Mouse (Mus musculus) liver, embryonic 15.5 days (tissue): ENCODE measurements around the gene Rbm20. TPM values are rescaled to one million over a fixed set of nuclear protein-coding genes. Genes with fewer than 3 reads are reported as not detected.
"Not testable (repeated sequence)": the region's sequence is repeated elsewhere in the genome, so short reads cannot be mapped to it uniquely, and the experiment has no call there.

Experiments used
- ATAC-seq: fragments of 200-750 bp; cut with Nextera tagmentation; 2 replicates; pipeline ENCODE4 v1.8.0; 2017; ENCODE audit warnings: moderate number of reproducible peaks, mild to moderate bottlenecking, moderate library complexity; ENCODE audit not compliant: insufficient read depth
- H3K27ac ChIP-seq: fragments of 300-500 bp; sonication (generic); replicated peaks from 2 replicates; pipeline ENCODE4 v1.5.1; 2015; ENCODE audit warnings: mild to moderate bottlenecking, inconsistent platforms
- H3K27me3 ChIP-seq: fragments of 300-500 bp; sonication (generic); 2 replicates; pipeline ENCODE4 v1.6.1; 2015; ENCODE audit warnings: mild to moderate bottlenecking, inconsistent platforms
- H3K36me3 ChIP-seq: fragments of 300-500 bp; sonication (generic); replicated peaks from 2 replicates; pipeline ENCODE4 v1.6.1; 2015; ENCODE audit warnings: moderate library complexity, mild to moderate bottlenecking, inconsistent platforms
- H3K4me1 ChIP-seq: fragments of 300-500 bp; sonication (generic); replicated peaks from 2 replicates; pipeline ENCODE4 v1.6.1; 2015; ENCODE audit warnings: inconsistent platforms
- H3K4me2 ChIP-seq: fragments of 300-500 bp; sonication (generic); 2 replicates; pipeline ENCODE4 v1.6.1; 2015; ENCODE audit warnings: moderate library complexity, mild to moderate bottlenecking, inconsistent platforms
- H3K4me3 ChIP-seq: fragments of 300-500 bp; sonication (generic); replicated peaks from 2 replicates; pipeline ENCODE4 v1.5.1; 2015; ENCODE audit warnings: mild to moderate bottlenecking, inconsistent platforms
- H3K9ac ChIP-seq: fragments of 300-500 bp; sonication (generic); 2 replicates; pipeline ENCODE4 v1.6.1; 2015; ENCODE audit warnings: moderate library complexity, mild to moderate bottlenecking, inconsistent platforms
- H3K9me3 ChIP-seq: fragments of 300-500 bp; sonication (generic); replicated peaks from 2 replicates; pipeline ENCODE4 v1.6.1; 2016; ENCODE audit warnings: inconsistent platforms
- WGBS: fragments of 180-500 bp; shearing (Covaris S2); methylation state at CpG from one replicate; pipeline ENCODE4 v1.1.7; 2015; ENCODE audit warnings: mixed read lengths; ENCODE audit not compliant: insufficient replicate concordance; 5-methylcytosine and 5-hydroxymethylcytosine counted together
- polyA plus RNA-seq: library from polyadenylated mRNA; unstranded; fragments of >200 nt; fragmentation: Nextera tagmentation; extraction: Ambion mirVana; gene quantifications from 2 replicates; pipeline ENCODE4 v1.2.1, GENCODE M21; 2015

Gene Rbm20
- polyA plus RNA-seq, 1 experiment from 2014 or later = 0.15 TPM

DNA sequence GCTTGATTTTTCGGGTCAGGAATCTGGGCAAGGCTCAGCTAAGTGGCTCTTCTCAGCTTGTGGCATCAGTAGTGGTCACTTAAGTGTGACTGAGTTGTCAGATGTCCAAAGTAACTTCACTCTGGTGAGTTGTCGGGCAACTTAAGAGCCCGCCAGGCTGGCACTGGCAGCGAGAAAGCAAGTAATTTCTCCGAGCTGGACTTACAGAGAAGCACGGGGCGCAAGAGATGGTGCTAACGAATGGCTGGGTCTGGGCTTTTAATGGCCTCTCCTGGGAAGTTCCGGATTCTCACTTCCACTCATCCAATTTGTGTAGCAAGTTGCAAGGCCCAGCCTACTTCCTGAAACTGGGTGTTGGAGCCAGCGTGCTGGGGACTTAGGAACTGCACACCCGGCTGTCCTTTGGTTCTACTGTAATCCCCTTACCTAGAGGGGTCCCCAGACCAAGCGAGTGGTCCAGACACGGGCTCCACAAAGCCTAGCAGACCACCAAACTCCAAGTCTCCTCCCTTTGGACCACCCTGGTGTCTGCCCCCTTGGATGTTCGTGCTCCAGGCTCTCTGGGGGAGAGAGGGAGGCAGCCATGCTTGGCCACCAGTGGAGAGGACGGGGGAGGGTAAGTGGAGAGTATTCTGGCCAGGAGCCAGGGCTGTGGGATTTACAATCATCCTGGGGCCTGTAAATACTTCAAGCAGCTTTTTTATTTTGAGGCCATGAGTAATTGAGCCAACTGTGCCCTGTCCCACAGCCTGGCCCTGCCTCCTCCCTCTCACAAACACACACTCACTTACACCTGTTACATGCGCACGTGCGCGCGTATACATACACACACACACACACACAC, 23.3 kb upstream of the Rbm20 start:
- no peak overlapping the region for H3K4me3 ChIP-seq
- H3K36me3 ChIP-seq = peaks cover 9% of the 10 kb centered on the region; the same call in 1 of the 2 replicates
- H3K27me3 ChIP-seq = no peaks in the 10 kb centered on the region; the same call in 1 of the 2 replicates
- H3K9me3 ChIP-seq = no peaks in the 10 kb centered on the region
- no peak overlapping the region for H3K9ac ChIP-seq
- no peak for ATAC-seq
- no peak overlapping the region for H3K4me2 ChIP-seq
- WGBS = 62% methylated on average over 20 of the region's 20 CpGs
- H3K4me1 ChIP-seq = peaks cover 13% of the 10 kb centered on the region; the same call in 1 of the 2 replicates
- no peak overlapping the region for H3K27ac ChIP-seq

GRCm38 (mm10) chr19:53656443-53656842, 20.7 kb upstream of the Rbm20 start:
- ATAC-seq, H3K4me1 ChIP-seq, H3K9ac ChIP-seq, H3K27ac ChIP-seq, H3K9me3 ChIP-seq, H3K4me2 ChIP-seq, H3K27me3 ChIP-seq, H3K4me3 ChIP-seq, H3K36me3 ChIP-seq: not testable (repeated sequence)
- 53% methylated on average over 11 of the region's 11 CpGs for WGBS

DNA sequence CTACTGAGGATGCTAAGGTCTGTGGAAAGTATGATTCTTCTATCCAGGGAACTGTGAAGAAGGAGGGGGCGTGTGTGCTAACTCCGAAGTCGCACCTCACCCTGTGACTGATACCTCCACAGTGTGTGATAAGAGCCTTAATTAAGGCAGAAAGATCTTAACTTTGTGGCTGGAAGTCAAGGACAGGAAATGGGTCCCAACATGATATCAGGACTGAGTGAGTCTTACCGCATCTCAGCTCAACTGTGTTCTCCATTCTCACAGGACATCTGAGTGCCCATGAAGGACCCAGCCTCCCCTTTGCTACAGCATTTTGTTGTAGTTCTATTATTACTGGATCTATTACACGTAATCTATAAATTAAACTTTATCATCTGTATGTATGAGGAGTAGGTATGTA, 19.7 kb upstream of the Rbm20 start:
- Histone ChIP-seq H3K4me1 (0 out of 2 replicates have a peak, but pooled peaks cover 3% of the 10 kb centered on the region), H3K27ac (no peak overlapping the region), H3K9ac (no peak overlapping the region), H3K27me3 (no peaks in the 10 kb centered on the region; the same call in 1 of the 2 replicates), H3K4me2 (no peak overlapping the region), H3K4me3 (no peak overlapping the region), H3K9me3 (no peaks in the 10 kb centered on the region), H3K36me3 (no peaks in the 10 kb centered on the region)
- 31% methylated on average over 5 of the region's 5 CpGs for WGBS
- no peak for ATAC-seq

GRCm38 (mm10) chr19:53660722-53661420, 16.2 kb upstream of the Rbm20 start:
- no peaks in the 10 kb centered on the region for H3K4me1 ChIP-seq
- H3K9me3 ChIP-seq = no peaks in the 10 kb centered on the region
- ATAC-seq = no peak
- no peak overlapping the region for H3K27ac ChIP-seq
- no peaks in the 10 kb centered on the region; the same call in 1 of the 2 replicates for H3K27me3 ChIP-seq
- H3K4me3 ChIP-seq = no peak overlapping the region
- H3K4me2 ChIP-seq = no peak overlapping the region
- H3K36me3 ChIP-seq = no peaks in the 10 kb centered on the region
- 65% methylated on average over 9 of the region's 9 CpGs for WGBS
- H3K9ac ChIP-seq = no peak overlapping the region

DNA sequence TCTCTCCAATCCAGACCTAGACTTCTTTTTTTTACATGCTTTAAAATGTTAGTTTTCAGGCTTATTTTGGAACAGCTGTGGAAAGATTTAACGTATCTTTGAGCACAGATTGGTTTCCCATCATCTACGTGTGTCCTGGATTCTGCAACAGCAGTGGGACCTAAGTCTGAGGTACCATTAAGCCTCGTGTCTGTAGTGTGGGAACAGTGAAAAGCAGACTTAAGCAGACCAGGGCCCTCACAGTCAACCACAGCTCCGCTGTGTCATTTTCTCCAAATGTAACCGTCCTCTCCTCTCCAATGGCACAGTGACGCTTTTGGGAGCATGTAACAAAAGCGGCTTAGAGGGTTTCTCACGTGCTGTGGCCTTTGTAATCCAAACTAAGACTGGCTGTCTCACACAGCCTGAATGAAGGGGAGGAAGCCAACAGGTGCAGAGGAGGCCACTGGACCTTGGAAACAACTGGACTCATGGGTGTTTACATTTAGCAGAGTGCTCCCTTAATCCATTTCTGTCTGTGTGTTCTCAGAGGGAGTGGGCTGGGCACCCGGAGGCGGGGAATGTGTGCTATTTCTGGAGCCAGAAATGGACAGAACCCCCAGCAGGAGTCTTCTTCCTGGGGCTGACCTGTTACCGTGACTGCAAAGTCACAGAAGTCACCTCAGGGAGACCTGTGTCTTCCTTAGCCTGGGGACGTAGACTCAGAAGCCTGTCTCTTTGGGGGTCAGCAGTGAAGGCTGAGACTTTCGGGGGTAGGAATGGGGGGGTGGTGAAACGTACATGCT, 15.0 kb upstream of the Rbm20 start:
- no peak overlapping the region for H3K27ac ChIP-seq
- H3K4me3 ChIP-seq = no peak overlapping the region
- no peaks in the 10 kb centered on the region for H3K36me3 ChIP-seq
- no peak for ATAC-seq
- no peak overlapping the region for H3K9ac ChIP-seq
- H3K9me3 ChIP-seq = no peaks in the 10 kb centered on the region
- 53% methylated on average over 14 of the region's 14 CpGs for WGBS
- H3K4me1 ChIP-seq = no peaks in the 10 kb centered on the region
- peaks cover 5% of the 10 kb centered on the region; the same call in 1 of the 2 replicates for H3K27me3 ChIP-seq
- H3K4me2 ChIP-seq = no peak overlapping the region

DNA sequence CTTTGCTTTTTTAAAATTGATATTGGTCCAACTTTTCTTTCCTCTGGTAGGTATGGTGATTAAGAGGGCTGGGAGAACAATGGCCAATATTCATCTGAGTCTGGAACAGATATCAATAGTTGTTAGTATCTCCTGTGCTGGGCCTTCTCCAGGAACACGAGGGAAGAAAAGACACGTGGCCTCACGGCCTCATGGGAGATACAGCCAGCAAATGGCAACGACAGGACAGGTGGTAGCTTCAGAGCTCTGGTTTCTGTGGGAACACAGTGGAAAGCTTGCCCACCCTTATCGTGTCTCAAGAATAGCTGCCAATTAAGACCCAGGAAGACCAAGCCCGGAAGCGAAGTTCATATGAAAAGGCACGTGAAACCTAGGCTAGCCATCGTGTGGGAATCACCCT, 12.3 kb upstream of the Rbm20 start:
- peaks cover 9% of the 10 kb centered on the region for H3K27me3 ChIP-seq
- H3K4me3 ChIP-seq = no peak overlapping the region
- no peaks in the 10 kb centered on the region for H3K4me1 ChIP-seq
- no peaks in the 10 kb centered on the region for H3K9me3 ChIP-seq
- no peak overlapping the region for H3K9ac ChIP-seq
- H3K27ac ChIP-seq = no peak overlapping the region
- H3K4me2 ChIP-seq = no peak overlapping the region
- H3K36me3 ChIP-seq = no peaks in the 10 kb centered on the region
- WGBS = 73% methylated on average over 9 of the region's 9 CpGs
- no peak for ATAC-seq

- no peak for ATAC-seq
- Histone ChIP-seq H3K4me1 (no peaks in the 10 kb centered on the region), H3K36me3 (no peaks in the 10 kb centered on the region), H3K9ac (no peak overlapping the region), H3K27me3 (peaks cover 15% of the 10 kb centered on the region), H3K4me2 (no peak overlapping the region), H3K9me3 (no peaks in the 10 kb centered on the region), H3K4me3 (no peak overlapping the region), H3K27ac (no peak overlapping the region)
- WGBS = 55% methylated on average over 4 of the region's 4 CpGs
Observed at GRCm38 (mm10) chr19:53665391-53665790, 11.7 kb upstream of the Rbm20 start.

GRCm38 (mm10) chr19:53666708-53667107, 10.4 kb upstream of the Rbm20 start:
- 31% methylated on average over 8 of the region's 8 CpGs for WGBS
- Histone ChIP-seq H3K36me3 (no peaks in the 10 kb centered on the region), H3K4me1 (no peaks in the 10 kb centered on the region), H3K4me3 (no peak overlapping the region), H3K9ac (no peak overlapping the region), H3K9me3 (no peaks in the 10 kb centered on the region), H3K4me2 (no peak overlapping the region), H3K27me3 (peaks cover 28% of the 10 kb centered on the region), H3K27ac (no peak overlapping the region)
- ATAC-seq = no peak

GRCm38 (mm10) chr19:53668821-53669220, 8.3 kb upstream of the Rbm20 start:
- no peak overlapping the region for H3K9ac ChIP-seq
- 55% methylated on average over 7 of the region's 7 CpGs for WGBS
- no peak for ATAC-seq

GRCm38 (mm10) chr19:53670625-53671141, 6.4 kb upstream of the Rbm20 start:
- Histone ChIP-seq H3K9me3 (no peaks in the 10 kb centered on the region), H3K4me2 (no peak overlapping the region), H3K36me3 (no peaks in the 10 kb centered on the region), H3K27ac (no peak overlapping the region), H3K9ac (no peak overlapping the region), H3K4me3 (no peak overlapping the region), H3K4me1 (no peaks in the 10 kb centered on the region), H3K27me3 (peaks cover 63% of the 10 kb centered on the region)
- 51% methylated on average over 12 of the region's 12 CpGs for WGBS
- no peak for ATAC-seq

More at GRCm38 (mm10) chr19:53668821-53669220, 8.3 kb upstream of the Rbm20 start:
- Histone ChIP-seq H3K9me3 (no peaks in the 10 kb centered on the region), H3K4me3 (no peak overlapping the region), H3K4me1 (no peaks in the 10 kb centered on the region), H3K36me3 (no peaks in the 10 kb centered on the region), H3K4me2 (no peak overlapping the region), H3K27me3 (peaks cover 44% of the 10 kb centered on the region), H3K27ac (no peak overlapping the region)
